Mouse (Mus musculus): ENCODE measurements around the gene Kcnk10. TPM values are rescaled to one million over a fixed set of nuclear protein-coding genes. Genes with fewer than 3 reads are reported as not detected.

Gene Kcnk10
- polyA plus RNA-seq, 1 experiment = 6.3 TPM

DNA sequence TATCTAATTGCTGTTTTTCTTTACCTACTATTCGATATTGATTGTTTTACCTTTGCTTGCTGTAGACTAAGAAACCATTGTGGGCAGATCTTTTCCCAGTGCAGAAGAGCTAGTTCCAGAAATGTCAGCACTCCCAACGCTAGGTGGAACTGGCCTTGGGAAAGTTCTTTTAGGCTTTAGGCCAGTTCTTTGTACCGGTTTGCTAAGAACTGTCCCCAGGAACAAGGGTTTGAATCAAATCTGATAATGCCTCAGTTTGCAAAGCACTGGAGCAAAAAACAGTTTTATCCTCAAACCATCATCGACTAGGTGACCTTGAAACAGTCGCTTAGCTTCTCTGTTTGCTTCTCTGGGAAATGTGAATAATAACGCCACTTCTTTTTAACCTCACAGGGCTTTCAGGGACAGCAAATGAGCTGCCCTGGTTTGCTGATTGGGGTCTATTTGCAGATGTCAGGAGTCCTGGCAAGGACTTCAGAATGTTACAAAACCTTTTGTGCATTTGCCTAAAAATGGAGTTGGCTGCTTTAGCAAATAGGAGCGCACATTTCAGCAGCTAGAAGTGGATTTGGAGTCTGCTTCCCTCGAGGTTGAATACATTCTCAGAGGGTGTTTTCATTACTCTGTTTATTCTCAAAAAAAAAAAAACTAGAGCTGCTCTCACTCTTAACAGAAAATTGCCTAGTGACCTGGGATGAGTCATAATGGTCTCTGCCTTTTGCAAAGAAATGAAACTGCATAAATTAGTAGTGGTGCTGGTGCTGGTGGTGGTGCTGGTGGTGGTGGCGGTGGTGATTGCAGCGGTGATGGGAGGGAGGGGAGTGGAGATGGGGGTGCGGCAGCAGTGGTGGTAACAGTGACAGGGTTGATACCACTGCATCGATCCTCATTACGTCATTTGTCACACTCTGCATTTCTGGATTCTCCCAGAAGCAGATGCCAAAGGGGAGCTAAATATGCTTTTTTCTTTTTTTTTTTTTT lies 53.5 kb downstream of the Kcnk10 start:
- DNase-seq (ENCODE audit: extremely low spot score in 1 of 2, low spot score in 1 of 2) = peak in 1 of 2 experiments; percentile 45

DNA sequence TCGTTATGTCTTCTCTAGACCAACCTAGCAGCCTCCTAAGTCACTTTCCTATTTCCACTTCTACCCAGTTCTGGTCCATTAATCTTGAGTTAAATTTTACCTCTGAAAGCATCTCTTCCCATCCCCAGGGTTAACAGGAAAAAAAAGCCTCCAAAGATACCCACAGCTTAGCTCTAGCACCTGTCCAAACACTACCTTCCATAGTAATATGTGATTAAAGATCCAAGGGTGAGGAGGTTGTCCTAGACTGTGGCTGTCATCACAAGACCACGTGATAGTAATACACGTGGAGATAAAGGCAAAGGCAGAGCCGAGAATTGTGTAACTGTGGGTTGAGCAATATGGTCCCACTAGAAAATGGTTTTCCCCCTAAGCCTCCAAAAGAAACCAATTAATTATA lies 56.8 kb downstream of the Kcnk10 start:
- DNase-seq (ENCODE audit: extremely low spot score in 1 of 2, low spot score in 1 of 2) = no peak

DNA sequence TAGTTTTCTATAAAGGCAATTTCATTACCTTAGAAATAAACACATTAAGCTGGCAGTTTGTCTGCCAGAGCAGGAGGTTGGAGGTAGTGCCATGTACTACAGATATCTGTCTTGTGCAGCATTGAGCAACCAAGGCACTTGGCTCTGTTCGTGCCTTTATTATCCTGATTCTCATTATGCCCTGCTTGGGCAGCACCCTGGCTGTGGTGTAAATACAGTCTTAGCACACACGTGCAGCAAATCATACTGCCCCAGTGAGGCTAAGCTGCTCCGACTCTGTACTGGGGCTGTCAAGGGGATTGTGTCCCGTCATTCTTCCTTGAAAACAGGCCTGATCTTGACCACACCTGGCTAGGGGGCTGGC lies 57.6 kb downstream of the Kcnk10 start:
- DNase-seq (ENCODE audit: extremely low spot score in 1 of 2, low spot score in 1 of 2) = no peak

DNA sequence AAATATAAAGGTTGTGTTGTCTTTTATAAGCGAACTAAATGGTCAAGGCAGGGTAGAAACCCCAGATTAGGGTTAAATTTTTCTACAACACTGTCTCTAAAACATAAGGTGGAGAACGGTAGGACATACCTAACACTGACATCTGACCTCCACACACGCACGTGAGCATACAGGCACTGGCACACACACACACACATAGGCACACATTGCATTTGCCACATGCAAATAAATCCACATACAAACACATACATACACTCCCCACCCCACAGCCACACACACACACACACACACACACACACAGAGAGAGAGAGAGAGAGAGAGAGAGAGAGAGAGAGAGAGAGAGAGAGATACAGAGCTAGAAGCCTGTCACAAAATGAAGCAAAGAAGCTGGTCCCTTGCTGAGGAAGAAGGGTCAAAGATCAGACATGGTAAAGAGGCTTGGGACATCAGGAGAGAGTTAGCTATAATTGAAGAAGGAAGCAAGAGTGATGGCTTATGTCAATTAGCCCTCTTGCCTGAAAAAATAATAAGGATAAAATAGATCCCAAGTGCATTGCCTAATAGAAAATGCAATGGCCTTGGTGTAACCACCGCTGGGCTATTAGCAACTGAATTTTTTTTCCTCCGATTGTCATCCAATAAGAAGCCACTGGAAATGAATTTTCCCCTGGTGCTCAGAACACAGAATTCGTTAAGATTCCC lies 58.1 kb downstream of the Kcnk10 start:
- DNase-seq (ENCODE audit: extremely low spot score in 1 of 2, low spot score in 1 of 2) = no peak

DNA sequence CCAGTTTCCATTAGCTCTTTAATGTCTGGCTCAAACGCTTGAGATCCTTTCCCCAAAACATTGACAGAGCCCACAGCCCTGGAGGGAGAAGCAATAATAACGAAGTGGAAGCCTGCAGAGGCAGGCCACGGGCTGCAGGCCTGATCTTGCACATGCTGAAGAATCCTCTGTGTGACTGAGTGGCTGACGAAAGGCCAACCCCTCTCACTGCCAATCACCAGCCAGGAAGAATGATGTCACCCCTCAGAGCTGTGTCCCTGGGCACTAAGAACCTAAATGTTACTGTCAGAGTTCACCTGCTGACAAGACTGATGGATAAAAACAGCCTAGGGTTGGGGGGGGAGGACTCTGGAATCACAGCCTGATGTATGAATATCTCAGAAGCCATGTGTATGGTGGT lies 72.5 kb downstream of the Kcnk10 start:
- no peak for DNase-seq (ENCODE audit: extremely low spot score in 1 of 2, low spot score in 1 of 2)

GRCm38 (mm10) chr12:98501528-98502280 lies 76.4 kb downstream of the Kcnk10 start:
- no peak for DNase-seq (ENCODE audit: extremely low spot score in 1 of 2, low spot score in 1 of 2)

- DNase-seq (ENCODE audit: extremely low spot score in 1 of 2, low spot score in 1 of 2) = no peak
Observed at GRCm38 (mm10) chr12:98501045-98501444, 77.1 kb downstream of the Kcnk10 start.

DNA sequence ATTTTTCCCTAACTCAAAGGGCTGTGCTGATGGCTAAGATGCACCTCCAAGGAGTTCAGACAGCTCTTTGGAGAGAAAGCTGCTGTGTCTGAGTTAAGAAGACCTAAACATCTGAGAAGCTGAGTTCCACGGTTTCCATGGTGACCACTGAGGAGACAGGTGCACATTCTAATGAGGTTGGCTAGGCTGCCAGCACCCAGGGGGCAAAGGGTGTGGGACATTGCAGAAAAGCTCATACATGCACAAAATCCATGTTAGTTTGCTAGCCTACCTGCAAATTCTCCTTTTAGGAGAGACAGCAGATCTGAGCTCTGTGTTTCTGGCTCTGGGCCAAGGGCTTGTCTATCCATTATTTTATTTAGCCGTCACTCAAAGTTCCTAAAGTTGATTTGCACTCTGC lies 96.7 kb downstream of the Kcnk10 start:
- DNase-seq (ENCODE audit: extremely low spot score in 1 of 2, low spot score in 1 of 2) = no peak

DNA sequence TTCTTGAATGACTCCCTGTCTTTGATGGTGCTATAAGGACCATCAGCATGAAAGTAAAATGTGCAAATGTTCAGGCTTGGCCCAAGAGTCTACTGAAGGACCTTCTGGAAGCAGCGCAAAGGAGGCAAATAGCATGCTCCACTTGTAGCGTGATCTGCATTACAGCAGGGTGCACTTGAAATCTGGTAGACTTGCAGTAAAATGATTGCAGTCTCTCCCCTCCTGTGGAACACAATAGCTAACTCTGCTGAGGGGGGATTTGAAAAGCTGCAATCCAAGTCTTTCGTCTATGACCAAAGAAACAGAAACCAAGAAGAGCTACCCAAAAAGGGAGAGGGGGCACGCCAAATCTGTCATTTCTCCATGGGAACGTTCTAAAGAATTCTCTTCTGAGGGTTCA lies 97.1 kb downstream of the Kcnk10 start:
- DNase-seq (ENCODE audit: extremely low spot score in 1 of 2, low spot score in 1 of 2) = no peak

DNA sequence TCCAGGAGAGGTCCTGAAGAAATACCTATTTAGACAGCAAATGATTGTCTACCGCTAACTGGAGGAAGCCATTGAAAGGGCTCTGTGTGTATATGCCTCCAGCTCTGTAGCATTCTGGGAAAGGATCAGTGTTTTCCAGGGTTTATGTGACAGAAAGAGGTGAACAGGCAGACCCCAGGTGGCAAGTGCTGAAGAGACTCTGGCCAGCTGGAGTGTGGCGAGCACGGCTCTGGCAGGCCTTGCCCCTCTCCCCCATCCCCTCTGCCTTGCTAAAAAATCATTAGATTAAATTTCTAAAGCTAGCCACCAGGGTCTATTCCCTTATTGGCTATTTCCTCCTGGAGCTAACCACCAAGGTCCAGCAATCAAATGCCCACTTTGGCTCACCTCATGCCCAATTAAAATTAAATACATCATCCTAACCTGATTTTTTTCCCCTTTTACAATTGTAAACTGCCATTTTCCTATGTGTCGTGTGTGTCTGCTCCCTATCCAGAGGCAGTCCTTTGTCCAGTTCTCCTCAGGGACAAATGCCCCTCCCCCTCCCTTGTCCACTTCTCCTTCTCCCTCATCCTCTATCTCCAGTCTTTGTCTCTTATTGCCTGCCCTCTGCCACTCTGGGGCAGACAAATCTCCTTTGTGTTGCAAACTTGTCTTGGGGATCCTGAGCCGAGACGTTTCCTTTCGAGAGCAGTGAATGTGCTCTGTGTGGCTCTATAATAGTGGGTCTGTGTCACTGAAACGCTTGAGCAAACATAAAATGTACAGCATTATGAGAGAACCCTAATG lies 100.2 kb downstream of the Kcnk10 start:
- no peak for DNase-seq (ENCODE audit: extremely low spot score in 1 of 2, low spot score in 1 of 2)

- no peak for DNase-seq (ENCODE audit: extremely low spot score in 1 of 2, low spot score in 1 of 2)
Observed at GRCm38 (mm10) chr12:98471232-98471631, 106.9 kb downstream of the Kcnk10 start.

DNA sequence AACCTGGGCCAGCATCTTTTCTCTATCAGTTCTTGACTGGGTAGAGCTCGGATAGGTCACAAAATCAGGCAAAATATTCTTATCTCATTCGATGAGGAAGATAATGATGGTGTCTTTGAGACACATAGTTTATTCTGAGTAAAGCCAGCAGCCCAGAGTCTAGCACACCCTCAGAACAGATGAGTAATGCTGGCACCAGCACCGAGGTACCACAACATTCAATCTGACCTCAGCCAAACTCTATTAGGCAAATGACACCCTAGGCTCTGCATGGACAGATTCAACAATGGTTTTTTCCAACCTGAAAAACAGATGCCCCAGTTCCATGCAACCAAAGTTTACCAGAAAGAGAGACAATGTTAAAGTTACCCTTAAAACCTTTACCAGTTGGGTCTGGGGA lies 108.0 kb downstream of the Kcnk10 start:
- DNase-seq (ENCODE audit: extremely low spot score in 1 of 2, low spot score in 1 of 2) = no peak

- DNase-seq (ENCODE audit: extremely low spot score in 1 of 2, low spot score in 1 of 2) = no peak
Observed at GRCm38 (mm10) chr12:98467793-98468192, 110.3 kb downstream of the Kcnk10 start.

DNA sequence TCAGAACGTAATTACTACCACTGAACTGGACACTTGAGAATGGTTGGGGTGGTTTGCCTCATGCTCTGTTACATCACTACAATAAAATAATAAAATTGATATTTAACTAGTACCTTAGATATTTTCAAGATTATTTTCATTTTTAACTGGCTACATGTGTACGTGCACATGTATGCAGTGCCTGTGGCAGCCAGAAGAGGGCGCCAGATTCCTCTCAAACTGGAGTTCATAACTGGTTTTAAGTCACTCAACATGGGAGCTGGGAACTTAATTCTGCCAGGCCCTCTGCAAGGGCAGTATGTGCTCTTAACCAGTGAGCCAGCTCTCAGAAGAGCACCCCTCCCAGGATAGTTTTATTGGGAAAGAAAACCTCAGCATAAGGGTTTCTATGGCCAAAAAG lies 118.2 kb downstream of the Kcnk10 start:
- DNase-seq (ENCODE audit: extremely low spot score in 1 of 2, low spot score in 1 of 2) = peak in 1 of 2 experiments; percentile 31

GRCm38 (mm10) chr12:98458944-98459343 lies 119.2 kb downstream of the Kcnk10 start:
- DNase-seq (ENCODE audit: extremely low spot score in 1 of 2, low spot score in 1 of 2) = no peak

DNA sequence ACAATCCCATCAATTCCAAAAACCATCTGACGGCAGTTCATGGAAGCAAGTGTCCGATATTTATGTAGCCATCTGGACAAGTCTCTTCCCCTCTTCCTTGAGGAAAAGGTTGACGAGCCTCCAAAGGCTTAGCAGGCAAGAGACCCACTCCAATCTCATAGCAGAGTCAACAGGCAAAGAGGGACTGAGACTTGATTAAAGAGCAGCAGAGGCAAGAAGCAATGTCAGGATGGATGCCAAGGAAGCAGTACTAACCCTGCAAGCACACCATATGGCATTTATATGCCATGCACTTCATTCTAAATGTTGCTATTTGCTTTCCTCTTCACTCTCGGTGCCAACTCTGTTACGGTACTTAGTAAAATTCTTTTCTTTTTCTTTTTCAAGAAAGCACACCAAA lies 119.6 kb downstream of the Kcnk10 start:
- peak; percentile 15 to 64 for DNase-seq (ENCODE audit: extremely low spot score in 1 of 2, low spot score in 1 of 2)

DNA sequence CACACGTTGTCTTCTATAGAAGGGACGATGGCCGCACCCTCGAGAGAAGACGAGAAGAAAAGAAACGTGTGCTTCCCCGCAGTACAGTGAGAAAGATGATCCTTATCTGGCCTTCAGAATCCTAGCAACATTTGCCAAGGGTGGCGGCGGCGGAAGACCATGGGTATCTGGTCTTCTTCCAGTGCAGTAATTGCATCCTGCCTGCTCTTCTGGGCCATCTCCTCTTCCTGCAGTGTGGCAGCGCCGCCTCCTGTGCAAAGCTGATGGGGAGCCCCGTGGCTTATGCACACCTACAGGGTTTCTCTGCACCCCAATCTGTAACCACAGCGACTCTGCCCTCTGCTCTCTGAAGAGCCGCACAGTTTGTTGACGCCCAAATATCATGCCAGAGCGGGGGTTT lies 124.9 kb downstream of the Kcnk10 start:
- DNase-seq (ENCODE audit: extremely low spot score in 1 of 2, low spot score in 1 of 2) = no peak

- DNase-seq (ENCODE audit: extremely low spot score in 1 of 2, low spot score in 1 of 2) = no peak
Observed at GRCm38 (mm10) chr12:98452646-98453045, 125.5 kb downstream of the Kcnk10 start.

DNA sequence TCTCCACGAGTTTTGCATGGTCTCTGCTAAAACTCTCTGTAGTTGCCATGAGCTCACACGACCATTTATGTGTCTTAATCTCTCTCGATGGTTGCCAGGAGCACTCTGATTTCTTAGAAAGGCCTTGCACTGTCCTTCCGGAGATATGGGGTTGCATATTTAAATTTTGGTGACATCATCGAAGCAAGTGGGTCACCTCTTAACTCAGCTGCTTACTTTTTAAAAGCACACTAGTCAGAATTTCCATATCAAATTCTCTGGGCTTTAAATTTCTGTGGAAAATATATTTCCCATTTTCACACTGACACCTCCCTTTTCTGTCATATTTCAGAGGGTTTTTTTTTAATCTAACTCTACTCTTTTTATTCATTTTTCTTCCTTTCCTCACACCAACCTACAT lies 132.5 kb downstream of the Kcnk10 start:
- no peak for DNase-seq (ENCODE audit: extremely low spot score in 1 of 2, low spot score in 1 of 2)

- no peak for DNase-seq (ENCODE audit: extremely low spot score in 1 of 2, low spot score in 1 of 2)
Observed at GRCm38 (mm10) chr12:98444860-98445259, 133.2 kb downstream of the Kcnk10 start.
